Mouse (Mus musculus): ENCODE measurements around the gene Il6st. TPM values are rescaled to one million over a fixed set of nuclear protein-coding genes. Genes with fewer than 3 reads are reported as not detected.

Il6st gene
- total RNA-seq, 2 experiments from 2014 or later = 67.3 to 80.3 TPM

DNA sequence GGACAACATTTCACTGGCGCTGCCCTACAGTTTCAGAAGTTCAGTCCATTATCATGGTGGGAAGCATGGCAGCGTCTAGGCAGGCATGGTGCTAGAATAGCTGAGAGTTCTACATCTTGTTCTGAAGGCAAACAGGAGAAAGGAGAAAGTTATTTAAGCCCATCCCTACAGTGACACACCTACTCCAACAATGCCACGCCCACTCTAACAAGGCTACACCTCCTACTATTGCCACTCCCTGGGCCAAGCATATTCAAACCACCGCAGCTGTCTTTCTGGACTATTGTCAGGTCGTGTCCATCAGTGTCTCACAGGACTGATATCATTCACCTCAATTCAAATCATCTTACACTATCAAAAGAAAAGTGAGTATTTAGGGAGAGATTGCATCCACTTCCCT, 22.8 kb downstream of the Il6st start:
- DNase-seq = no peak

DNA sequence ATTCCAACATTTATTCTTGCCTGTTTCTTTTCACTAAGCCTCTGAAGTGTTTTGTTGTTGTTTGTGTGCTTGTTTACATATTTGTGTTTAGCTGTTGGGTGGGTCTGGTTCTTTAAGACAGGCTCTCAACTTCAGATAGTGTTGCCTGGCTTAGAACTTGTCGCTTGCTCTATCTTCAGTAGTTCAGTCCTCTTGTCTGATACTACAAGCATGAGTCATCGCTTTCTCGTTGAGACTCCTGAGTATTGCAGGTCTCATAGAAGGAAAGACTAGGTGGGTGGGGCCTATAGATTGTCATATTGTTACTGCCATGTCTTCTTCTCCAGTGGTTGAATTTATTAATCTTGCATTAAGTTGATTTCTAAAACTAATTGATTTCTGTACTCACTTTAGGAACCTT, 26.2 kb downstream of the Il6st start:
- no peak for DNase-seq

GRCm38 (mm10) chr13:112491636-112492284, 27.9 kb downstream of the Il6st start:
- no peak for DNase-seq

DNA sequence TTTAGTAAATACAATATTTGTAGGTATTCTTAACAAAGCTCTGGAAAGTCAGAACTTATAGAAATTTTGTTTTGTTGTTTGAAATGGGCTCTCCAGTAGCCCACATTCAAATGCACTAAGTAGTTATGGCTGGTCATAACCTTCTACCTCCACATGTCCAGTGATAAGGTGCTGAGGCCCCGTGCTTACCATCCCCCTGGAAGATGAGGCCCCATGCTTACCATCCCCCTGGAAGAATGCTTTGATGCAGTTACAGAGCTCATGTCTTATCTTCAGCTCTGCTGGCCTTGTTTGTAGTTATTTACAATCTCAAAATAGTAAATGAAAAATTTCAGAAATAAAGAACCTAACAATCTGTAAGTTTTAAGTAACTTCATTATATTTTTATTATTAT, 28.4 kb downstream of the Il6st start:
- DNase-seq = no peak

- DNase-seq = no peak
Measured at GRCm38 (mm10) chr13:112494590-112494989, 30.7 kb downstream of the Il6st start.

DNA sequence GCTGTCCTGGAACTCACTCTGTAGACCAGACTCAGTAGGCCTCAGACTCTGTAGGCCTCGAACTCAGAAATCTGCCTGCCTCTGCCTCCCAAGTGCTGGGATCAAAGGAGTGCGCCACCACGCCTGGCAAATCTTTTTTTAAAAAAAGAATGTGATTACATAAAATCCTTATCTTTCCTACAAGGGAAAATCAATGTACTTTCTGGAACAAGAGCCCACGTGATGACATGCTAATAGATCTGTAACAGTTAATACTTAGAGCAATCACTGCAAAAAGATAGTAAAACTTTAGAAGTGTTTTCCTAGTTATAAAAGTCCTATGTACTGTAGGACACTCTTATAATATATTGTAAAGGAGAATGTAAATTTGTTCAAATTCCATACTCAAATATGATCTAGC, 36.2 kb downstream of the Il6st start:
- no peak for DNase-seq

DNA sequence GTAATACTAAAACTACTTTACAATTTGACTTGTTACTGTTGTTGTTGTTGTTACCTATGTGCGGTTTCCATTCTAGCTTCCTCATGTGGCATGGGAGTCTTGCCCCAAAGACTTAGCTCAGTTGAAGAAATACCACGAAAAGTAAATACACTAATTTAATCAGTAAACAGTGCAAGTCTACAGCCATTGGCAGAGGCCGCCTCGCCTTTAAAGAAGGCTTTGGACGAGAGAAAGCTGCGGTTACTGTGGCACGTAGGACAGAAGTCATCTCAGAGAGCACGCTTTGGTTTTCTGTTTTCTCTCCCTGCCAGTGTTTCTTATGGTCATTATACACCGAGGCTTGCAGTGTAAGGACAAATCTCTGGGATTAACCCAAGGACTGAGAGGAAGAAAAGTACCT, 36.6 kb downstream of the Il6st start:
- no peak for DNase-seq

GRCm38 (mm10) chr13:112503846-112504245, 40.0 kb downstream of the Il6st start:
- DNase-seq = no peak

DNA sequence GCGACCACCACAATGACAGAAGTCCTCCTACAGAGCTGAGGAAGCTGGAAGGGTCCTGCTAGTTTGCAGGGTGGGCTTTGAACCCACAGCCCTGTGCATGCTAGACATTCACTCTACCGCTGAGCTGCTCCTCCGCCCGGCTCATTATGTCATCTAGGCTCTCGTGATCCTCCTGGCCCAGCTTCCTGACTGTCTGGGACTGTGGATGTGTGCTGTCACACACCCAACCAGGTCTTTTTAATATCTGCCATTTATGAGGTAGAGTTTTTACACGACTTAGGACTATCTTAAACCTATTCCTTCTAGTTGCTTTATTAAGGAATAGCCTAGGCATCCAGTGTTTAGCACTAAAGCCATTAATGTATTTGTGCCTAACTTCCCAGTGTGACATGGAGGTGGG, 41.6 kb downstream of the Il6st start:
- DNase-seq = no peak

DNA sequence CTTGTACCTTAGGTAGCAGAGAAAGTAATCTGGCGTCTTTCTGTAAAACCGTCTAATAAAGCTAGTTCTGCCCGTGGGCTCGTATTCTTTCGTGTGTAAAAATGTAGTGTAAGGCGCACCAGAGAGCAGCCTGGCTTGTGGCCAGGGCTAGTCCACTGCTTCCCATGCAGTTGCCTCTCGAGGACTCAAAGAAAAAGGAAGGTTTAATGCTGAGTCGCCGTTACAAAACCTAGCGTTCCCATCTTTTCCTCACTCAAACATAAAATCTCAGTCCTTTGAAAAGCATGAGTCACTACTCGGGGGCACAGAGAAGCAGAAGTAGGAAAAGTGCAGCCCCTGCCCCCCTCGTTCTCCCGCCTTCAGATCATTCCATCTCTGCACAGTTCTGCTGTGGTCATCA, 42.9 kb downstream of the Il6st start:
- no peak for DNase-seq

- no peak for DNase-seq
Measured at GRCm38 (mm10) chr13:112507691-112508090, 43.8 kb downstream of the Il6st start.

GRCm38 (mm10) chr13:112508487-112508886, 44.6 kb downstream of the Il6st start:
- DNase-seq = no peak

DNA sequence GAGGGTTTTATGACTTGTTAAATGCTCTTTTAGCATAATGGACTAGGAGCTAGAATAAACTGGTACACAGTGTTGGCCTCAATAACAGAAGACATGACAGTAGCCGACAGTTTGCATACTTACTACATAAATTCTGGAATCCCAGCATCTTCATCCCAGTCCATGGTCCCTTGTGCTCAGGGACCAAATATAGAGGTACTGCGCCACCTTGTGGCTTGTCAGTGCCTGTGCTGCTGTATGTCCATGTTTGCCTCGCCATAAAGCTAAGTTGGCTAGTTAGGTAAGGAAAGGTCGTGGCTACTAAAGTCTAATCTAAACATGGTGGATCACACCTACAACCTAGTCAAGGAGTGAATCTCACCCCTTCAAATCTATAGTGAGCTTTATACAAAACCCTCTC, 45.6 kb downstream of the Il6st start:
- DNase-seq = peak; percentile 29 to 44

DNA sequence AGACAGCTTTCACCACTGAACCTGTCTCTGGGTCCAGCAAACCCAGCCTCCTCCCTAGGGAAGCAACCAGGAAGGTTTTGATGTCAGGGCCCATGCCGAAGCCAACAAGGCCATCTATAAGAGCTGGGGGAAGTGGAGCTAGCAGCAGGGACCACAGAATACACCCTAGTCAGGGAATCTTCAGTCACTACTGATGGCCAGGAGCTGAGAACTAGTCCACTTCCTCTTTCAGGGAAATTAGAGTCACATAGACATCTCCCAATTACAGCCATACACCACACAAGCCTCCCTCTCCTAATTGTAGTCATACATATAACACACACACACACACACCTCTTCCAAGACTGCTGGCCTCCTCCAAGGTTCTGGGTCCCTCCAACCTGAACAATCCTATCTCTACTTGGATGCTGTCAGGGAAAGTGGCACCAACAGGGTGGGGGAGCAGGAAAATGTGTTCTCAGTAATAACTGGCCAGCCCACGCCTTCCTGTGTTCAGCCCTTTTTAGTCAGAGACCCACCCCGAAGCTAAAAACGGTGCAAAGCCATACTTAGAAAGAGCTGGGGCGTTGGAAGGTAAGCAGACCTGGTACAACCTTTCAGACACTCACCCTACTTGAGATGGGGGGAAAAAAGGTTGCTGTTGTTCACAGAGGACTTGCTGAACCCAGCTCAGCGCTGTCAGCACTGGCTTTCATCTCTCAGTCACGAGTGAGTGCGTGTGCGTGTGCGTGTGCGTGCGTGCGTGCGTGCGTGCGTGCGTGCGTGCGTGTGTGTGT, 46.8 kb downstream of the Il6st start:
- DNase-seq = no peak

GRCm38 (mm10) chr13:112511261-112511660, 47.4 kb downstream of the Il6st start:
- no peak for DNase-seq

DNA sequence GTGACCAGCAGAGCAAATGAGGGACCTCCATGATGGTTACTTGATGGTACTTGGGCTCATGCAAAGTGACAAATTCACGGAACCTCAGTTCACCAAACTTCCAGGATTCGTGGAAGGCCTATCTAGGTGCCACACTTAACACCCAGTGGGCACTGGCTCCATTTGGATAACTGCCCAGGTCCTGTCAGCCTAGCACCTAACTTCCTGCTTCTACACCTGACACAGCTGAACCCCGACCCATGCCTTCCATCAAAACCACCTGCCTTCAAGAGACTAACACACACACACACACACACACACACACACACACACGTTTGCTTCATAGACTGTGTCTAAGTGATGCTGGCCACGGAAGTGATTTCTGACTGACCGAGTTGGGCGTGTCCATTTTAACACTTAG, 47.9 kb downstream of the Il6st start:
- no peak for DNase-seq

GRCm38 (mm10) chr13:112512824-112513223, 49.0 kb downstream of the Il6st start:
- DNase-seq = no peak

- no peak for DNase-seq
Measured at GRCm38 (mm10) chr13:112514546-112514945, 50.7 kb downstream of the Il6st start.

DNA sequence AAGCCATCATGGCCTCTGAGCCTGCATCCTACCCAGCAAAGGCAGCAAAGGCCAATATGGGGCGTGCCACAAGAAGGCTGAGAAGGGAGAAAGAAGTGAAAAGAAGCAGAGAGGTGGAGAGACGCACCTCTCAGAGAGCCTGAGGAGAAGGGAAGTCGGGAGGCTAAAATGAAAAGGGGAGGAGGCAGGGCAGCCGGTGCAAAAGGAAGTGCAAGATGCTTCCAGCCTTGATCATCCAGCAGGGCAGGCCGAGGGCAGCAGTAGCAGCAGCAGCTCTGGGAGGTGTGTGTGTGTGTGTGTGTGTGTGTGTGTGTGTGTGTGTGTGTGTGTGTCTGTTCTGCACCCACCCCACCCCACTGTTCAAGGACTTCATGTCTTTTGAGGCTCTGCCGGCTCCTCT, 58.4 kb downstream of the Il6st start:
- DNase-seq = no peak

GRCm38 (mm10) chr13:112522896-112523295, 59.0 kb downstream of the Il6st start:
- no peak for DNase-seq

- no peak for DNase-seq
Measured at GRCm38 (mm10) chr13:112523346-112523970, 59.6 kb downstream of the Il6st start.

GRCm38 (mm10) chr13:112527186-112527585, 63.3 kb downstream of the Il6st start:
- no peak for DNase-seq

DNA sequence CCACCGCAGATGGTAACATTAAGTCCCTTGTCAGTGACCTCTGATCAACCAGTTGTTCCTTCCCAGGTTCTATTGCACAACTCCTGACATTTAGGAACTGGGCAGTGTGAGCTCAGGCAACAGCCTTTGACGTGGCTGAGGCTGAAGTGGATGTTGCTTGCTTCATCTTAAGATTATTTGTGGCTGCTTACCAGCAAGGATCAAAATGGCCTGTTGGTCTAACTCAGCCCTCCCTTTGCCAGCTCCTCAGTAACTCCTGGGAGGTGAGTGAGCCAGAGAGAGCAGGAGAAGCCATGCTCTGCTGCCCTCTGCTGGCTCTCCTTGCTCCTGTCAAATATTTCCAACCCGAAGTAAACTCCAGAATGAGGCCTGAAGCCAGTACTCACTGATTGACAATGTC, 66.0 kb downstream of the Il6st start:
- DNase-seq = peak; percentile 34 to 40

- no peak for DNase-seq
Measured at GRCm38 (mm10) chr13:112532235-112532634, 68.4 kb downstream of the Il6st start.
